Mouse (Mus musculus) megakaryocyte progenitor cell, adult 5-6 weeks (primary cell): ENCODE measurements around the gene Il21. TPM values are rescaled to one million over a fixed set of nuclear protein-coding genes. Genes with fewer than 3 reads are reported as not detected.
A peak's percentile ranks its signal among the peaks of the same experiment; 100 is the strongest.

Experiments
- ATAC-seq: replicated peaks from 2 replicates; pipeline ENCODE4 v1.8.0; 2016; ENCODE audit warnings: mild to moderate bottlenecking, moderate TSS enrichment, inconsistent platforms; ENCODE audit not compliant: poor library complexity
- total RNA-seq, 2 experiments: library from RNA; stranded (forward) in 1 of 2; stranded (reverse) in 1 of 2; fragments of 157-497, 149-512 nt in 1 of 2; fragments of 200-1000 nt in 1 of 2; gene quantifications; 2 replicates each; pipeline versions ENCODE4 v1.2.3 to v1.2.4; 2015 to 2017

Gene Il21
- total RNA-seq, 2 experiments from 2014 or later, result not detected

- no peak for ATAC-seq
Observed at GRCm38 (mm10) chr3:37201122-37201916, 31.1 kb downstream of the Il21 start.

- no peak for ATAC-seq
Observed at GRCm38 (mm10) chr3:37198302-37198701, 34.1 kb downstream of the Il21 start.

- peak; percentile 42; the same call in 1 of the 2 replicates for ATAC-seq
Observed at GRCm38 (mm10) chr3:37191953-37192352, 40.5 kb downstream of the Il21 start.

- no peak for ATAC-seq
Observed at GRCm38 (mm10) chr3:37185534-37185933, 46.9 kb downstream of the Il21 start.

- no peak for ATAC-seq
Observed at GRCm38 (mm10) chr3:37182415-37183269, 49.8 kb downstream of the Il21 start.

GRCm38 (mm10) chr3:37181041-37181440 lies 51.4 kb downstream of the Il21 start:
- ATAC-seq, result 0 out of 2 replicates have a peak, but pooled peaks have one; percentile 26

- peak; percentile 46; the same call in 1 of the 2 replicates for ATAC-seq
Observed at GRCm38 (mm10) chr3:37180039-37180743, 52.2 kb downstream of the Il21 start.

GRCm38 (mm10) chr3:37179472-37179871 lies 53.0 kb downstream of the Il21 start:
- ATAC-seq, result no peak

- no peak for ATAC-seq
Observed at GRCm38 (mm10) chr3:37174711-37175572, 57.5 kb downstream of the Il21 start.

GRCm38 (mm10) chr3:37173285-37173684 lies 59.2 kb downstream of the Il21 start:
- peak; percentile 90 for ATAC-seq

Other genes starting within 250 kb of the Il21 start
- not detected in 2 replicates for gene Adad1, start 169.1 kb downstream of the Il21 start, total RNA-seq (2015)
- not detected in 2 replicates for gene Adad1, start 169.1 kb downstream of the Il21 start, total RNA-seq (2017)
- 0.17 and 0.81 TPM in 2 replicates for gene Il2, start 106.7 kb downstream of the Il21 start, total RNA-seq (2015)
- gene Il2, start 106.7 kb downstream of the Il21 start, total RNA-seq (2017), result 0.12 TPM in 1 of 2 replicates, not detected in the other
- 3.4 and 6.0 TPM in 2 replicates for gene Bbs12, start 79.9 kb upstream of the Il21 start, total RNA-seq (2015)
- gene Bbs12, start 79.9 kb upstream of the Il21 start, total RNA-seq (2017), result 6.6 TPM in 2 replicates
- 3.8 and 5.2 TPM in 2 replicates for gene Cetn4, start 80.1 kb upstream of the Il21 start, total RNA-seq (2015)
- gene Cetn4, start 80.1 kb upstream of the Il21 start, total RNA-seq (2017), result 0.62 and 4.2 TPM in 2 replicates
- not detected in 2 replicates for gene Fgf2, start 115.7 kb upstream of the Il21 start, total RNA-seq (2015)
- 0.10 and 0.21 TPM in 2 replicates for gene Fgf2, start 115.7 kb upstream of the Il21 start, total RNA-seq (2017)
- gene Spata5, start 187.3 kb upstream of the Il21 start, total RNA-seq (2015), result 68.9 and 78.2 TPM in 2 replicates
- gene Spata5, start 187.3 kb upstream of the Il21 start, total RNA-seq (2017), result 126 and 148 TPM in 2 replicates
- 14.4 and 18.0 TPM in 2 replicates for gene Nudt6, start 187.6 kb upstream of the Il21 start, total RNA-seq (2015)
- gene Nudt6, start 187.6 kb upstream of the Il21 start, total RNA-seq (2017), result 9.1 and 19.9 TPM in 2 replicates